Mouse (Mus musculus) midbrain, postnatal 0 days (tissue): ENCODE results near the gene Slc37a4. TPM values are rescaled to one million over a fixed set of nuclear protein-coding genes. Genes with fewer than 3 reads are reported as not detected.
"Not testable (repeated sequence)": the region's sequence is repeated elsewhere in the genome, so short reads cannot be mapped to it uniquely, and the experiment has no call there.

ENCODE experiments used
- ATAC-seq: fragments of 200-750 bp; cut with Nextera tagmentation; 2 replicates; pipeline ENCODE4 v1.8.0; 2017; ENCODE audit warnings: moderate number of reproducible peaks, mild to moderate bottlenecking, moderate TSS enrichment, moderate library complexity; ENCODE audit not compliant: low FRiP score
- DNase-seq: peaks from one replicate; pipeline ENCODE4 v3.0.0-alpha.2; 2015; ENCODE audit warnings: low spot score
- H3K27ac ChIP-seq: fragments of 300-500 bp; sonication (generic); 2 replicates; pipeline ENCODE4 v1.5.1; 2014; ENCODE audit warnings: low read depth, mild to moderate bottlenecking, low read length, mixed read lengths
- H3K27me3 ChIP-seq: fragments of 300-500 bp; sonication (generic); 2 replicates; pipeline ENCODE4 v1.6.1; 2014; ENCODE audit warnings: low read length, control low read depth, mixed read lengths; ENCODE audit not compliant: insufficient read depth
- H3K36me3 ChIP-seq: fragments of 300-500 bp; sonication (generic); 2 replicates; pipeline ENCODE4 v1.6.1; 2014; ENCODE audit warnings: low read length, control low read depth, mixed read lengths; ENCODE audit not compliant: insufficient read depth
- H3K4me1 ChIP-seq: fragments of 300-500 bp; sonication (generic); 2 replicates; pipeline ENCODE4 v1.6.1; 2014; ENCODE audit warnings: mild to moderate bottlenecking, control low read depth, antibody characterized with exemption, low read length, mixed read lengths; ENCODE audit not compliant: insufficient read depth
- H3K4me2 ChIP-seq: fragments of 300-500 bp; sonication (generic); 2 replicates; pipeline ENCODE4 v1.6.1; 2014; ENCODE audit warnings: low read depth, mild to moderate bottlenecking, low read length, mixed read lengths; ENCODE audit not compliant: poor library complexity, severe bottlenecking
- H3K4me3 ChIP-seq: fragments of 300-500 bp; sonication (generic); 2 replicates; pipeline ENCODE4 v1.5.1; 2014; ENCODE audit warnings: low read depth, mild to moderate bottlenecking, low read length, moderate library complexity
- H3K9ac ChIP-seq: fragments of 300-500 bp; sonication (generic); replicated peaks from 2 replicates; pipeline ENCODE4 v1.6.1; 2014; ENCODE audit warnings: mild to moderate bottlenecking, low read length, moderate library complexity, mixed read lengths; ENCODE audit not compliant: poor library complexity, severe bottlenecking
- H3K9me3 ChIP-seq: fragments of 300-500 bp; sonication (generic); 2 replicates; pipeline ENCODE4 v1.6.1; 2016; ENCODE audit warnings: low read length, control low read depth
- CTCF ChIP-seq: IDR thresholded peaks from 2 replicates; pipeline ENCODE4 v1.5.1; 2016; ENCODE audit warnings: antibody characterized with exemption, mild to moderate bottlenecking
- WGBS: fragments of 180-500 bp; shearing (Covaris S2); extraction: QIAGEN DNeasy Blood & Tissue Kit; methylation state at CpG from one replicate; pipeline ENCODE4 v1.1.7; 2014; 5-methylcytosine and 5-hydroxymethylcytosine counted together
- polyA plus RNA-seq: library from polyadenylated mRNA; unstranded; fragments of >200 nt; fragmentation: Nextera tagmentation; extraction: Ambion mirVana; gene quantifications from 2 replicates; pipeline ENCODE4 v1.2.1, GENCODE M21; 2015
- total RNA-seq: library from RNA; depleted of rRNA; stranded (reverse); fragments of >200 nt; gene quantifications from 2 replicates; pipeline ENCODE4 v1.2.3, GENCODE M21; 2014

The Slc37a4 gene
- total and polyA plus RNA-seq, 2 experiments from 2014 or later: 35.9 to 99.6 TPM

GRCm38 (mm10) chr9:44399795-44400114, 3.1 kb downstream of the Slc37a4 start:
- DNase-seq (no peak), ATAC-seq (no peak)
- H3K27ac ChIP-seq: no peak overlapping the region
- H3K4me2 ChIP-seq: no peak overlapping the region
- H3K36me3 ChIP-seq: peaks cover 43% of the 10 kb centered on the region
- H3K4me3 ChIP-seq: no peak overlapping the region
- H3K9me3 ChIP-seq: no peaks in the 10 kb centered on the region
- no peak for TF ChIP-seq CTCF
- H3K27me3 ChIP-seq: no peaks in the 10 kb centered on the region
- peaks cover 5% of the 10 kb centered on the region; the same call in 1 of the 2 replicates for H3K4me1 ChIP-seq
- WGBS: 93% methylated on average over 6 of the region's 6 CpGs
- H3K9ac ChIP-seq: no peak overlapping the region

- Histone ChIP-seq H3K27ac (no peak overlapping the region), H3K4me1 (peaks cover 5% of the 10 kb centered on the region; the same call in 1 of the 2 replicates), H3K4me3 (no peak overlapping the region), H3K4me2 (no peak overlapping the region), H3K36me3 (peaks cover 48% of the 10 kb centered on the region), H3K9me3 (no peaks in the 10 kb centered on the region), H3K9ac (0 out of 2 replicates have a peak overlapping the region, but pooled peaks have one; percentile 13), H3K27me3 (no peaks in the 10 kb centered on the region)
- DNase-seq (no peak), ATAC-seq (no peak)
- no peak for TF ChIP-seq CTCF
- 94% methylated on average over 4 of the region's 4 CpGs for WGBS
Measured at GRCm38 (mm10) chr9:44401081-44401480, 4.4 kb downstream of the Slc37a4 start.

- Histone ChIP-seq H3K9ac (no peak overlapping the region), H3K4me3 (no peak overlapping the region), H3K4me2 (no peak overlapping the region), H3K9me3 (no peaks in the 10 kb centered on the region), H3K27me3 (no peaks in the 10 kb centered on the region), H3K36me3 (peaks cover 52% of the 10 kb centered on the region), H3K4me1 (no peaks in the 10 kb centered on the region), H3K27ac (no peak overlapping the region)
- DNase-seq (no peak), ATAC-seq (no peak)
- no peak for TF ChIP-seq CTCF
- 95% methylated on average over 3 of the region's 3 CpGs for WGBS
Measured at GRCm38 (mm10) chr9:44405011-44405410, 8.4 kb downstream of the Slc37a4 start.

- TF ChIP-seq CTCF: peak; percentile 38
- Histone ChIP-seq H3K36me3 (peaks cover 42% of the 10 kb centered on the region), H3K9me3 (no peaks in the 10 kb centered on the region), H3K27me3 (no peaks in the 10 kb centered on the region), H3K27ac (peak within 1 kb of the TSS; percentile 93), H3K9ac (peak within 1 kb of the TSS; percentile 81), H3K4me3 (peak within 1 kb of the TSS; percentile 71), H3K4me2 (peak within 1 kb of the TSS; percentile 56), H3K4me1 (no peaks in the 10 kb centered on the region)
- peak; percentile 98 for DNase-seq
- peak; percentile 96 for ATAC-seq
- under 1% methylated on average over 51 of the region's 51 CpGs for WGBS
Measured at GRCm38 (mm10) chr9:44406906-44407751, 10.5 kb downstream of the Slc37a4 start, which contains the start of the genes Rps25 and Trappc4. Rps25 (plus strand) TSS chr9:44407139. Trappc4 (minus strand) TSS chr9:44407600.

DNA sequence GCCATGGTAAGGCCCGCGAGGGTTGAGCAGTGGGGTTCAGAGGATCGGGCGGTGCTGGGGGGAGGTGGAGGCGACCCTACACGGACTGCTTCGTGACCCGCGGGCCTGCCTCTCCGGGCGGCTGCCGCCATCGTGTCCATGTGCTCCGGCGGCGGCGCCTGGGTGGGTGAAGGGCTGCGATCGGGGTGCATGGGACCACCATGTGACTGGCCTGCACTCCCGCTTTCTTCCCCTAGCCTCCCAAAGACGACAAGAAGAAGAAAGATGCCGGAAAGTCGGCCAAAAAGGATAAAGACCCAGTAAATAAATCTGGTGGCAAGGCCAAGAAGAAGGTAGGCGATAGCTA, 11.1 kb downstream of the Slc37a4 start:
- Histone ChIP-seq H3K4me1 (no peaks in the 10 kb centered on the region), H3K4me3 (peak overlapping the region; percentile 71), H3K27me3 (no peaks in the 10 kb centered on the region), H3K27ac (peak overlapping the region; percentile 93), H3K4me2 (peak overlapping the region; percentile 56), H3K36me3 (peaks cover 42% of the 10 kb centered on the region), H3K9me3 (no peaks in the 10 kb centered on the region), H3K9ac (peak overlapping the region; percentile 81)
- no peak for TF ChIP-seq CTCF
- WGBS: under 1% methylated on average over 24 of the region's 24 CpGs
- ATAC-seq (peak; percentile 64), DNase-seq (no peak)

DNA sequence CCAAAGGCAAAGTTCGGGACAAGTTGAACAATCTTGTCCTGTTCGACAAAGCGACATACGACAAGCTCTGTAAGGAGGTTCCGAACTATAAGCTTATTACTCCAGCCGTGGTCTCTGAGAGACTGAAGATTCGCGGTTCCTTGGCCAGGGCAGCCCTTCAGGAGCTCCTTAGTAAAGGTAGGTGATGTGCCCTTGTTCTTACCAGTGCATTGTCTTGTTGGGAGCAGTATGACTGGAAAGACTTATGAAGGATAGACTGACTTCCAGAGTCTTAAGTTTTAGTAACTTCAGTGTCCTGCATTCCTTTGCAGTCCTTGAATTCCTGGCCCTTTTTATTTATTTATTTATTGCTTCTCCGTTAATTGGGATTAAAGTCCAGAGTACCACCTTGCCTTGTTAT, 12.0 kb downstream of the Slc37a4 start:
- 85% methylated on average over 9 of the region's 9 CpGs for WGBS

More for the DNA sequence above, 12.0 kb downstream of the Slc37a4 start:
- not testable (repeated sequence) for H3K9me3 ChIP-seq, ATAC-seq, H3K4me1 ChIP-seq, H3K27ac ChIP-seq, H3K27me3 ChIP-seq, H3K9ac ChIP-seq, DNase-seq
- Histone ChIP-seq H3K36me3 (peaks cover 42% of the 10 kb centered on the region), H3K4me3 (peak overlapping the region; percentile 71), H3K4me2 (peak overlapping the region; percentile 56)
